Mouse (Mus musculus) embryo, embryonic 9.5 days (tissue): Measurements from ENCODE around the gene Olfr1416.

Experiments
- DNase-seq: peaks from one replicate; pipeline ENCODE4 v3.0.0-alpha.2; 2017; ENCODE audit errors: extremely low spot score

The Olfr1416 gene

GRCm38 (mm10) chr1:92432098-92432497 is 52.8 kb downstream of the Olfr1416 start:
- no peak for DNase-seq

GRCm38 (mm10) chr1:92431420-92431819 is 53.5 kb downstream of the Olfr1416 start:
- no peak for DNase-seq

GRCm38 (mm10) chr1:92430991-92431390 is 53.9 kb downstream of the Olfr1416 start:
- DNase-seq, result no peak
